Mouse (Mus musculus) hindbrain, postnatal 0 days (tissue): ENCODE data around the gene Cd300lf. TPM values are rescaled to one million over a fixed set of nuclear protein-coding genes. Genes with fewer than 3 reads are reported as not detected.

ENCODE experiments used
- ATAC-seq: fragments of 200-750 bp; cut with Nextera tagmentation; 2 replicates; pipeline ENCODE4 v1.8.0; 2017; ENCODE audit warnings: mild to moderate bottlenecking, moderate TSS enrichment, moderate library complexity
- DNase-seq: peaks from one replicate; pipeline ENCODE4 v3.0.0-alpha.2; 2015; ENCODE audit warnings: low spot score
- H3K27ac ChIP-seq: fragments of 300-500 bp; sonication (generic); 2 replicates; pipeline ENCODE4 v1.5.1; 2014; ENCODE audit warnings: mild to moderate bottlenecking
- H3K27me3 ChIP-seq: fragments of 300-500 bp; sonication (generic); 2 replicates; pipeline ENCODE4 v1.6.1; 2014; ENCODE audit warnings: low read length, mixed read lengths; ENCODE audit not compliant: insufficient read depth
- H3K36me3 ChIP-seq: fragments of 300-500 bp; sonication (generic); 2 replicates; pipeline ENCODE4 v1.6.1; 2014; ENCODE audit warnings: low read length, mixed read lengths; ENCODE audit not compliant: insufficient read depth
- H3K4me1 ChIP-seq: fragments of 300-500 bp; sonication (generic); 2 replicates; pipeline ENCODE4 v1.6.1; 2014; ENCODE audit warnings: antibody characterized with exemption, low read length, mixed read lengths; ENCODE audit not compliant: insufficient read depth
- H3K4me2 ChIP-seq: fragments of 300-500 bp; sonication (generic); 2 replicates; pipeline ENCODE4 v1.6.1; 2014; ENCODE audit warnings: low read depth, mild to moderate bottlenecking, low read length, moderate library complexity, mixed read lengths
- H3K4me3 ChIP-seq: fragments of 300-500 bp; sonication (generic); 2 replicates; pipeline ENCODE4 v1.5.1; 2014; ENCODE audit warnings: low read length
- H3K9ac ChIP-seq: fragments of 300-500 bp; sonication (generic); replicated peaks from 2 replicates; pipeline ENCODE4 v1.6.1; 2014; ENCODE audit warnings: mild to moderate bottlenecking, low read length, moderate library complexity, mixed read lengths
- H3K9me3 ChIP-seq: fragments of 300-500 bp; sonication (generic); 2 replicates; pipeline ENCODE4 v1.6.1; 2016; ENCODE audit warnings: low read length, mixed read lengths
- CTCF ChIP-seq: IDR thresholded peaks from 2 replicates; pipeline ENCODE4 v1.5.1; 2016; ENCODE audit warnings: antibody characterized with exemption, control low read depth, low read depth
- WGBS: fragments of 180-500 bp; shearing (Covaris S2); extraction: QIAGEN DNeasy Blood & Tissue Kit; methylation state at CpG from one replicate; pipeline ENCODE4 v1.1.7; 2014; 5-methylcytosine and 5-hydroxymethylcytosine counted together
- polyA plus RNA-seq: library from polyadenylated mRNA; unstranded; fragments of >200 nt; fragmentation: Nextera tagmentation; extraction: Ambion mirVana; gene quantifications from 2 replicates; pipeline ENCODE4 v1.2.1, GENCODE M21; 2015
- total RNA-seq: library from RNA; depleted of rRNA; stranded (reverse); fragments of >200 nt; gene quantifications from 2 replicates; pipeline ENCODE4 v1.2.3, GENCODE M21; 2014; rRNA removed

The Cd300lf gene
- total RNA-seq (not detected in 2 replicates), polyA plus RNA-seq (0.23 and 0.37 TPM in 2 replicates)

DNA sequence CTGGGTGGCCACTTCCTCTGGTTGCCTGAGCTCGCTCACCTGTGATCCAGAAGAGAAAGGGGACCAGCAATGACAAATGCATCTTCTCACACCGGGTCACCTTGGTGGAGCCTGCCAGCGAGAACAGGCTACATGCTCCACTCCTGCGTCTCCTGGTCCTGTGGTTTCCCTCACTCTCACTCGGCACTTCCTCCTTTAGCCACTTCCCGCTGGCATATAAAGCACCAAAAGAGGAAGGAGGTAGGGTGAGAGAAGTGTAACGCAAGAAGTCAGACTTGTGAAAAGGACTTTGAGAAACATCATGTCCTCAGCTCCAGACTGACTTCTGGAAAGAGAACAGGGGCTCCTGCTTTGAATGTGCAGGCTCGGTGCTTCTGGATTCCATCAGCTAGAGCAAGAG, at the start of gene Cd300lf:
Cd300lf (minus strand) TSS at position 193 of the 400 bp plus-strand sequence.
- H3K4me3 ChIP-seq: no peak within 1 kb of the TSS
- ATAC-seq: no peak
- H3K27ac ChIP-seq: no peak within 1 kb of the TSS
- H3K9me3 ChIP-seq: no peaks in the 10 kb centered on the region
- no peaks in the 10 kb centered on the region for H3K27me3 ChIP-seq
- no peak for TF ChIP-seq CTCF
- H3K4me1 ChIP-seq: no peaks in the 10 kb centered on the region
- H3K9ac ChIP-seq: no peak within 1 kb of the TSS
- no peak for DNase-seq
- H3K36me3 ChIP-seq: no peaks in the 10 kb centered on the region
- WGBS: 82% methylated on average over 8 of the region's 8 CpGs
- no peak within 1 kb of the TSS for H3K4me2 ChIP-seq

DNA sequence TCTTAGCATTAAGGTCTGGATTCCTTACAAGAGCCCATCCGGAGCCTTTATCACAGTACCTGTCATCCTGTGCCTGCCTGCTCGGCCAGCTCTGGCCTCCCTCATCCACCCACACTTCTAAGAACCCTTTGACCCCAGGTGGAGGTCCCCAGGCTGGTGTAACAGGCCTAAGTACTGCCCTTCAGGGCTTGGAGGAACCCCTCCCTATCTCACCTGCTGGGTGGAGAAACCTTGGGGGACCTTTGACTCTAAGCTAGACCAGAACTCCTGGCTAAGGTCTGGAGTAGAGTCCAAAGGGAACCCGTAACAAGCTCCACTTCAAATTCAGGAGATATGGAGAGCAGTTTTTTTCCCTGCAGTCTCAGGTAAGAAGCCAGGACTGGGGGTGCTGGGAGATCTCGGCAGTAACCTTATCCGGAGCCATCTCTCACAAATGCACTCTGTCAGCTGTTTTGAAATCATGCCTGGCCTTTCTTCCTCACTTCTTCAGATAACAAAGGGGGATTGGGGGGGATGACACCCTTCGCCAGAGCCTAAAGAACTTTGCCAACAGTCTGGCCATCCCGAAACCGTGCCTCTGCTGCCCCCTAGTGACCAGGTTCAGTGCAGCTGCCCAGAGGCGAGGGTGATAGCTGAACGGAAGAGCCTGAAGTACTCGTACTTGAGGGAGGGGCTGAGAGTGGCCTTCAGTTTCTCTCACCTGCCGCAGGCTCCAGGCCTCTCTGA, 48.3 kb upstream of the Cd300lf start:
- H3K27me3 ChIP-seq: no peaks in the 10 kb centered on the region
- no peak for ATAC-seq
- no peaks in the 10 kb centered on the region for H3K9me3 ChIP-seq
- H3K36me3 ChIP-seq: no peaks in the 10 kb centered on the region
- H3K4me3 ChIP-seq: no peak overlapping the region
- H3K4me2 ChIP-seq: no peak overlapping the region
- H3K4me1 ChIP-seq: peaks cover 4% of the 10 kb centered on the region; the same call in 1 of the 2 replicates
- H3K27ac ChIP-seq: no peak overlapping the region
- peak; percentile 87 for DNase-seq
- WGBS: 23% methylated on average over 12 of the region's 12 CpGs
- TF ChIP-seq CTCF: peak; percentile 95
- H3K9ac ChIP-seq: no peak overlapping the region

DNA sequence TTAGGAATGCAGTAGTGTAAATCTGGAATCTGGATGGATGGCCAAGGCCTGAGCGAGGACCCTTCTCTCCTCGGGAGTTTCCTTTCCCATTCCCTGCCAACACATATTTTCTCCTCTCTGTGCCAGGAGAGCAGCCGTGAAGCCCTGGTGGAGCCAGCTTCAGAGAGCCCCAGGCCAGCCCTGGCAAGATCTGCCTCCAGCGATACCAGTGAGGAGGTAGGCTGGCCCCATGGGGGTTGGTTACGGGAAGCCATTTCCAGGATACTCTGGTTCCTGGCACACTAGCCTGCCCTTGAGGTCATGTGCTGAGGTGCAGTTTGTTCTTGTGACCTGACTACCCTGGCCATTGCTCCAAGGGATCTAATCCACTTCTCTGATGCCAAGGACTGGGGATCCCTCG, 46.1 kb upstream of the Cd300lf start:
- WGBS: 43% methylated on average over 6 of the region's 6 CpGs
- peak overlapping the region; percentile 64; the same call in 1 of the 2 replicates for H3K27ac ChIP-seq

DNA sequence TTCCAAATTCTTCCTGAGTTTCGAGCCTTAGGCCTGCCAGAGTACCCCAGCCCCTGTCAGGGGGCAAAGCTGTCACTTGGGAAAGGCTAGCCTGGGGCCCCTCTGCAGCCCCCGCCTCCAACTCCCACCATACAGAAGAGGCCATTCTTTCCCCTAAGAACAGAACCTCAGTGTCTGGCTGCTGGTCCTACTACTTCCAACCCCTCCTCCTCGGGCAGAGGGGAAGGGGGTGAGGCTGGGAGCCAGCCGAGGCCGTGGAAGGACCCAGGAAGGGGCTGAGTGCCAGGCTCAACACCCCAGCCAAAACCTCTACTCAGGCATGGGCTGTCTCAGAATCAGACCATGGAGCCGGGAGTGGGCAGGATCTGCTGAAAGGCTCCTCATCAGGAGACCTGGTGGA, 45.4 kb upstream of the Cd300lf start:
- H3K9ac ChIP-seq: no peak overlapping the region
- ATAC-seq (peak; percentile 79), DNase-seq (peak; percentile 83)
- WGBS: 44% methylated on average over 6 of the region's 6 CpGs
- H3K36me3 ChIP-seq: no peaks in the 10 kb centered on the region
- H3K4me2 ChIP-seq: no peak overlapping the region
- H3K9me3 ChIP-seq: no peaks in the 10 kb centered on the region
- H3K4me3 ChIP-seq: no peak overlapping the region
- H3K4me1 ChIP-seq: peaks cover 10% of the 10 kb centered on the region
- TF ChIP-seq CTCF: no peak
- no peaks in the 10 kb centered on the region for H3K27me3 ChIP-seq
- H3K27ac ChIP-seq: peak overlapping the region; percentile 68; the same call in 1 of the 2 replicates

More for the DNA sequence above, 46.1 kb upstream of the Cd300lf start:
- TF ChIP-seq CTCF: no peak
- H3K36me3 ChIP-seq: no peaks in the 10 kb centered on the region
- H3K4me2 ChIP-seq: no peak overlapping the region
- no peaks in the 10 kb centered on the region for H3K9me3 ChIP-seq
- DNase-seq (peak; percentile 52), ATAC-seq (no peak)
- no peak overlapping the region for H3K9ac ChIP-seq
- H3K27me3 ChIP-seq: no peaks in the 10 kb centered on the region
- H3K4me1 ChIP-seq: peaks cover 6% of the 10 kb centered on the region
- H3K4me3 ChIP-seq: no peak overlapping the region

DNA sequence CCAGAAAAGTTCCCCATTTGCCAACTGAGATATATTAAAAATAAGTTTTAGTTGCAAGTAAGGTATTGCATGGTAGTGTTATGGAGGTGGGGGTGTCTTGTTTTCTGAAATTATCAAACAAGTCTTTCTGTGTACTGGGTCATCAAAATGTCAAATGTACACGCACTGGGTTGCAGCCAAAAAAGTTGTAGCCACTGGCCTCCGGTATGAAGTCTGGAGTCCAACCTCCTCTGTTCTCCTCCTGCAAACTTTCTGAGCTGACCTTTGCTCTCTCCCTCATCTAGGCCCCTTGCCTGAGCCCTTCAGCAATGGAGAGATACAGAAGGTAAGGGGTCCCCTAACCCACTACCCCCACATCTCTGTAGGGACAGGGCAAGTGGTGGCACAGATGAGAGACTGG, 45.0 kb upstream of the Cd300lf start:
- WGBS: 52% methylated on average over 2 of the region's 2 CpGs
- H3K36me3 ChIP-seq: no peaks in the 10 kb centered on the region
- peak overlapping the region; percentile 68; the same call in 1 of the 2 replicates for H3K27ac ChIP-seq
- DNase-seq: no peak
- no peak for ATAC-seq
- no peaks in the 10 kb centered on the region for H3K27me3 ChIP-seq
- no peaks in the 10 kb centered on the region for H3K9me3 ChIP-seq
- H3K4me1 ChIP-seq: peaks cover 14% of the 10 kb centered on the region
- no peak overlapping the region for H3K4me2 ChIP-seq
- H3K9ac ChIP-seq: no peak overlapping the region
- no peak for TF ChIP-seq CTCF
- no peak overlapping the region for H3K4me3 ChIP-seq

DNA sequence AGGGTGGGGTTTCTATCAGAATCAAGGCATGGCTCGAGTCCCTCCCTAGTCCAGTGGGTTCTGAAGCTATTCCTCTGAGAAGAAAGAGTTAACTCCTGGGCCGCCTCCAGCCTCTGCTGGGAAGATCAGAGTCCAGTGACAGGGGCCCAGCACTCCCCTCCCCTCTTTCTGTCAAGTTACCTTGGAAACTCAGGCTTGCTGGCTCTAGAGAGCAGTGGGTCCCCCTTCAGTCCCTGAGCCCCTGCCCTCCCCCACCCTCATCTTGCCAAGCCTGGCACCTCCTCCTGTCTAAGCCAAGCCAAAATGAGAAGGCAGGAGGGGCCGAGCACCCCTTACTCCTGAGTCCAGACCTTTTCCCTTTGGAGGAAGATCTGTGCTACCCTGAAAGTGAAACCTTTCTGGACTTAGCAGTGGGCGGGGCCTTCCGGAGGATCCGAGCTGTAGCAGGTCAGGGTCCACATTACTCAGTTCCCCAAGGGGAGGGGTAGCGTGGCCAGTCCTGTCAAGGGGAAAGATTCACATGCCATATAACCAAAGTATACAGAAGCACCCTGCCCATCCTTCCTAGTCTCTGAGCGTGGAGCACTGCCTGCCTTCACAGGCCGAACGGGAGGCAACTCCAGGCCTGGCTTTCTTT, 43.9 kb upstream of the Cd300lf start:
- H3K4me1 ChIP-seq: peaks cover 14% of the 10 kb centered on the region
- H3K4me3 ChIP-seq: no peak overlapping the region
- H3K36me3 ChIP-seq: no peaks in the 10 kb centered on the region
- ATAC-seq (peak; percentile 76), DNase-seq (peak; percentile 84)
- H3K9ac ChIP-seq: no peak overlapping the region
- no peak for TF ChIP-seq CTCF
- no peaks in the 10 kb centered on the region for H3K27me3 ChIP-seq
- H3K9me3 ChIP-seq: no peaks in the 10 kb centered on the region
- peak overlapping the region; percentile 68 for H3K27ac ChIP-seq
- 18% methylated on average over 10 of the region's 10 CpGs for WGBS
- H3K4me2 ChIP-seq: no peak overlapping the region; the same call in 1 of the 2 replicates
